In the genomic region with DNA sequence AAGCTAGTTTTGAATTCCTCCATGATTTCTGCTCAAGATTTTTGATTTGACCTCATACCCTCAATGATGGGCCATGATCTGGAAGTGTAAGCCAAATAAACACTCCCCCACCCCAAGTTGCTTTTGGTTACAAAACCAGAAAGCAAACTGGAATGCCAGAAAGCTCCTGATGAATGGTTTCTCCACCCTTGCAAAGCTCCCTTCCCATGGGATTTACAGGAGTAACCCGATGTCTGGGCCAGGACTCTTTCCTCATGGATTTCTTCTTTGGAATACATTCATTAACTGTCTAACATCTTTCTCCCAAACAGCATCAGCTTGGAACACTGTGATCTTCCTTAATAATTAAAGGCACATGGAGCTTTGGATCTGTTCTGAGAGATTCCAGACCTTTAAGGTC, we compare ENCODE assay signal across 20 mouse cellular contexts.
DNase-seq lines count a peak whose midpoint lies in the region; ATAC-seq and TF ChIP-seq lines count a peak whose summit lies in the region.
"Had no signal": no experiment of that assay in that cellular context is flagged by ENCODE, and none has a peak within 500 bp of the region (broad histone marks: within the 10 kb centered on the region; RNA-seq: fewer than 3 reads in every experiment).

No protein-coding gene starts in this region.

- H3K27me3 ChIP-seq in kidney, postnatal 0 days (ENCODE audit: insufficient read depth, low read length): no peaks in the 10 kb centered on the region
- H3K27me3 ChIP-seq: heart, embryonic 15.5 days; hindbrain, embryonic 13.5 days; neural tube, embryonic 15.5 days had no signal

- 71% methylated on average over 1 of the region's 1 CpGs for WGBS in kidney, postnatal 0 days

- intact Hi-C loops in gastrocnemius, adult 2 months (cut with DNase I): no loop called here

- no peaks in the 10 kb centered on the region for H3K36me3 ChIP-seq in kidney, postnatal 0 days (ENCODE audit: insufficient read depth, low read length)
- H3K36me3 ChIP-seq: heart, embryonic 15.5 days; hindbrain, embryonic 13.5 days; neural tube, embryonic 15.5 days had no signal

- DNase-seq in gastrocnemius, adult 2 months: peak; percentile 23
- DNase-seq in gastrocnemius, postnatal 10 days: no peak
- peak; percentile 72 for DNase-seq in kidney, postnatal 0 days (ENCODE audit: low spot score)
- DNase-seq in kidney, adult 8-10 months: no peak
- DNase-seq in testis, postnatal 14 days (ENCODE audit: low spot score): peak; percentile 36
- no peak for DNase-seq in testis, postnatal 10 days (ENCODE audit: low spot score)
- DNase-seq in layer of hippocampus, adult 18-20 months (ENCODE audit: low spot score in 2 of 2): no peak
- DNase-seq: cerebellum, adult 11-12 months; cerebellum, postnatal 25 days; layer of hippocampus, postnatal 36 days; lung, adult 2 months; midbrain, embryonic 14.5 days; retina, postnatal 1 day; right cerebral cortex, postnatal 4 days had no signal

- TF ChIP-seq CTCF in gastrocnemius, adult 2 months (IDR thresholded peaks at IDR 0.05): no peak
- no peak for TF ChIP-seq CTCF in kidney, postnatal 0 days (IDR thresholded peaks at IDR 0.05; ENCODE audit: low read depth)

- no peak for ATAC-seq in kidney, postnatal 0 days (replicated peaks; ENCODE audit: low FRiP score, low read depth)
- ATAC-seq: forebrain, embryonic 16.5 days had no signal

- H3K9me3 ChIP-seq in kidney, postnatal 0 days (replicated peaks; ENCODE audit: low read length): no peaks in the 10 kb centered on the region
- H3K9me3 ChIP-seq: heart, embryonic 15.5 days; hindbrain, embryonic 13.5 days; neural tube, embryonic 15.5 days had no signal

- no peaks in the 10 kb centered on the region for H3K4me1 ChIP-seq in kidney, postnatal 0 days (replicated peaks; ENCODE audit: insufficient read depth, low read length)
- H3K4me1 ChIP-seq: heart, embryonic 15.5 days; hindbrain, embryonic 13.5 days; neural tube, embryonic 15.5 days had no signal

- no peak overlapping the region for H3K4me3 ChIP-seq in gastrocnemius, adult 2 months
- no peak overlapping the region for H3K4me3 ChIP-seq in kidney, postnatal 0 days (replicated peaks; ENCODE audit: low read depth, low read length)
- H3K4me3 ChIP-seq: heart, embryonic 15.5 days; hindbrain, embryonic 13.5 days; myocyte; neural tube, embryonic 15.5 days had no signal

- H3K9ac ChIP-seq in kidney, postnatal 0 days (ENCODE audit: low read depth, low read length): no peak overlapping the region
- H3K9ac ChIP-seq: heart, embryonic 15.5 days; hindbrain, embryonic 13.5 days; neural tube, embryonic 15.5 days had no signal

- H3K27ac ChIP-seq in gastrocnemius, adult 2 months: no peak overlapping the region
- H3K27ac ChIP-seq in kidney, postnatal 0 days: no peak overlapping the region
- H3K27ac ChIP-seq: heart, embryonic 15.5 days; hindbrain, embryonic 13.5 days; neural tube, embryonic 15.5 days had no signal

- H3K4me2 ChIP-seq in kidney, postnatal 0 days (ENCODE audit: low read length): no peak overlapping the region
- H3K4me2 ChIP-seq: heart, embryonic 15.5 days; hindbrain, embryonic 13.5 days; liver, embryonic 11.5 days; neural tube, embryonic 15.5 days had no signal

Comparison
In these comparisons a context has a peak if more than half of its experiments do, and no peak if none do; other contexts are left out.
1. DNase-seq: peak in gastrocnemius, adult 2 months (single experiment), kidney, postnatal 0 days (single experiment) and testis, postnatal 14 days (single experiment); none in gastrocnemius, postnatal 10 days (single experiment), kidney, adult 8-10 months (0 of 2), testis, postnatal 10 days (single experiment) and layer of hippocampus, adult 18-20 months (0 of 2).